Mouse (Mus musculus) embryo, embryonic 10 days (tissue): Measurements from ENCODE around the gene Tdg.
"Not testable (repeated sequence)": the region's sequence is repeated elsewhere in the genome, so short reads cannot be mapped to it uniquely, and the experiment has no call there.

Source experiments
- DNase-seq: peaks from one replicate; pipeline ENCODE4 v3.0.0-alpha.2; 2015; ENCODE audit warnings: low spot score

The Tdg gene

GRCm38 (mm10) chr10:82629586-82630255 is at the start of gene Tdg:
Gene Tdg, plus strand, starts transcription at chr10:82629828.
- DNase-seq = peak; percentile 97

GRCm38 (mm10) chr10:82589673-82590072 is 40.0 kb upstream of the Tdg start:
- not testable (repeated sequence) for DNase-seq

GRCm38 (mm10) chr10:82594421-82594820 is 35.2 kb upstream of the Tdg start:
- not testable (repeated sequence) for DNase-seq

- DNase-seq = no peak
These were observed 7.4 kb upstream of the Tdg start for GRCm38 (mm10) chr10:82622235-82622634.

GRCm38 (mm10) chr10:82622671-82623552 is 6.7 kb upstream of the Tdg start, which contains the start of gene 1190007I07Rik:
Gene 1190007I07Rik, minus strand, starts transcription at chr10:82623228.
- DNase-seq = peak; percentile 96

GRCm38 (mm10) chr10:82623553-82623932 is 6.1 kb upstream of the Tdg start:
- DNase-seq = not testable (repeated sequence)

GRCm38 (mm10) chr10:82629111-82629585 is 480 bp upstream of the Tdg start:
- DNase-seq = no peak

- no peak for DNase-seq
These were observed 869 bp downstream of the Tdg start for GRCm38 (mm10) chr10:82630497-82630896.

- DNase-seq = no peak
These were observed 1.5 kb downstream of the Tdg start for GRCm38 (mm10) chr10:82631133-82631532.

- DNase-seq = no peak
These were observed 3.1 kb downstream of the Tdg start for GRCm38 (mm10) chr10:82632496-82633280.

- no peak for DNase-seq
These were observed 4.7 kb downstream of the Tdg start for GRCm38 (mm10) chr10:82634348-82634747.

GRCm38 (mm10) chr10:82636321-82636720 is 6.7 kb downstream of the Tdg start:
- no peak for DNase-seq

GRCm38 (mm10) chr10:82639032-82639698 is 9.5 kb downstream of the Tdg start:
- DNase-seq = no peak

GRCm38 (mm10) chr10:82641481-82641880 is 11.9 kb downstream of the Tdg start:
- DNase-seq = no peak

GRCm38 (mm10) chr10:82646083-82646482 is 16.5 kb downstream of the Tdg start:
- DNase-seq = no peak

GRCm38 (mm10) chr10:82647205-82647811 is 17.7 kb downstream of the Tdg start:
- no peak for DNase-seq

- no peak for DNase-seq
These were observed 21.6 kb downstream of the Tdg start for GRCm38 (mm10) chr10:82651221-82651620.

GRCm38 (mm10) chr10:82652625-82653024 is 23.0 kb downstream of the Tdg start:
- no peak for DNase-seq

- DNase-seq = no peak
These were observed 25.0 kb downstream of the Tdg start for GRCm38 (mm10) chr10:82654581-82654980.

GRCm38 (mm10) chr10:82661820-82662219 is 32.2 kb downstream of the Tdg start:
- no peak for DNase-seq
